Mouse (Mus musculus): Measurements from ENCODE around the gene Ptprr. TPM values are rescaled to one million over a fixed set of nuclear protein-coding genes. Genes with fewer than 3 reads are reported as not detected.

Ptprr gene
- polyA plus RNA-seq (2014; fragmentation: Nextera tagmentation; extraction: Ambion mirVana) = 0.20 and 0.40 TPM in 2 replicates

DNA sequence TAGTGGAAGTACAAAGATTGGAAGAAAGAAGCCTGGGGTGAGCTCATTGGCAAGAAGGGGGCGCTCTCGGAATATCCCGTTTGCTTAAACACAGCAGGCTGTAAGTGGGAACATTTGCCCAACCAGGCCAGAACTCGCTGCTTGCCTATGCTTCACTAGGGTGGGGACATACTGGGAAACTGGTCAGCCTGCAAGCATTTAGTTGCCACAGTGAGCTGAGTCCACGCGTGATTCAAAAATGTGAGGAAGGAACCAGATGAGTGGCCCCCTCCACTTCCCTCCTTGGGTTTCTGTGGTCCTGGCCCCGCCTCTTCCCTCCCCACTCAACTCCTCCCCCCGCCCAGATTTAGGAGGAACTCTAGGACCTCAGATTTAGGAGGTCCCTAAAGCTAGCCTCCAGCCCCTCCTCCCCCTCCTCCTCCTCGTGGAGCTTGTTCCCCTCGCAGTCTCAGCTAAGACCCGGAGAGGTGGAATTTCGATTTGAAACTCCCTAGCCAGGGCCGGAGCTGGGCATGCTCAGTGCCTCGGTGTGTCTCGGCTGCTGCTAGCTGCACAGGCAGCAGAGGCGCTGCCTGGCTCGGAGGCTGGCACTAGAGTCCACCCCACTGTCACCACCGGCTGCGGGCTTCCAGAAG is at the start of gene Ptprr:
TSS of gene Ptprr (plus strand) at position 369 of the 635 bp plus-strand sequence.
- under 1% methylated on average over 19 of the region's 19 CpGs for WGBS
- peak; percentile 92 for ATAC-seq (ENCODE audit: insufficient number of reproducible peaks, low FRiP score, low TSS enrichment, low read depth)
- H3K4me1 ChIP-seq (ENCODE audit: control insufficient read depth, insufficient read depth, low read length) = 0 out of 2 replicates have a peak, but pooled peaks cover 4% of the 10 kb centered on the region
- H3K36me3 ChIP-seq (ENCODE audit: control insufficient read depth, insufficient read depth, low read length) = no peaks in the 10 kb centered on the region
- peaks cover 6% of the 10 kb centered on the region; the same call in 1 of the 2 replicates for H3K27me3 ChIP-seq (ENCODE audit: control insufficient read depth, insufficient read depth, low read length)
- peak; percentile 84 for DNase-seq (ENCODE audit: low spot score)
- H3K4me2 ChIP-seq (ENCODE audit: low read depth, severe bottlenecking) = peak within 1 kb of the TSS; percentile 74
- peak within 1 kb of the TSS; percentile 31 for H3K4me3 ChIP-seq (ENCODE audit: low read depth, low read length)
- H3K9me3 ChIP-seq (ENCODE audit: control insufficient read depth, low read length) = no peaks in the 10 kb centered on the region
- H3K27ac ChIP-seq (replicated peaks; ENCODE audit: low read depth, low read length) = no peak within 1 kb of the TSS
- 0 out of 2 replicates have a peak within 1 kb of the TSS, but pooled peaks have one; percentile 5 for H3K9ac ChIP-seq (ENCODE audit: low read length)

DNA sequence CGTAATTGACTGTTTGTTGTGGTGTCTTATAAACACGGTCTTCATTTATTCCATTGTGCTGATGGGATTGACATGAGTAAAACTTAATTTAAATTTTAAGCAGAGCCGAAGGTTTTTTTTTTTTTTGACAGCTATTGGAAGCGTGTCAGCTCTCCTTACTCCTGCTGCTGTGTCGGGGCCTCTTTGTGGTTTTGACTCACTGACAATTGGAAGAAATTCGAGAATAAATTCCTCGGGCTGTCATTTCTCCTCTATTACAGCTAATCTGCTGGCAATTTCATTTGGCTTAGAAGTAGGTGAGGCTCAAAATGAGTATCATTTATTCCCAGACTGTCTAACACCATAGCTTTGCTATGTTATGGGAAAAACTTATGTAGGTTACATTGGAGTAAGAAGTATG is 41.7 kb upstream of the Ptprr start:
- H3K4me3 ChIP-seq (ENCODE audit: low read depth, low read length) = no peak overlapping the region
- WGBS = 88% methylated on average over 7 of the region's 7 CpGs
- no peaks in the 10 kb centered on the region for H3K36me3 ChIP-seq (ENCODE audit: control insufficient read depth, insufficient read depth, low read length)
- no peak overlapping the region for H3K27ac ChIP-seq (replicated peaks; ENCODE audit: low read depth, low read length)
- no peaks in the 10 kb centered on the region for H3K4me1 ChIP-seq (ENCODE audit: control insufficient read depth, insufficient read depth, low read length)
- ATAC-seq (ENCODE audit: insufficient number of reproducible peaks, low FRiP score, low TSS enrichment, low read depth) (no peak), DNase-seq (ENCODE audit: low spot score) (no peak)
- no peak overlapping the region for H3K4me2 ChIP-seq (ENCODE audit: low read depth, severe bottlenecking)
- no peaks in the 10 kb centered on the region for H3K9me3 ChIP-seq (ENCODE audit: control insufficient read depth, low read length)
- no peak overlapping the region for H3K9ac ChIP-seq (ENCODE audit: low read length)
- H3K27me3 ChIP-seq (ENCODE audit: control insufficient read depth, insufficient read depth, low read length) = no peaks in the 10 kb centered on the region

DNA sequence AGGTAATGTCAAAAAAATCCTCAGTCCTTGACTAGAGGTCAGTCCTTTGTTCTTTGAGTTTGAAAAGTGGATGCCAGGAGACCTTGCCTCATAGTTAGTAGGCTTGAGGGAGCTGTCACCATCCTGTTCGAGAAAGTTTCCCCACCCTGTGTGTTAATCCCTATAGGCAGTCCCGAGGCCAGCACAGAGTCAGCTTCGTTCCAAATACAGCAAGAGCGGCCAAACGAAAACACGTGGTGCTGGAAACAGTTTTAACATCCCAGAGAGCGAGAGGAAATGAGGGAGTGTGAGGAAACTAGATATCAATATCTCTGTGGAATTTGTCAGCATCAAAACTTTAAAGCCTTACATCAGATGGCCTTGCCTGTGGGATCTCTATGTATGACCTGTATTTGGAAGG is 39.0 kb upstream of the Ptprr start:
- Histone ChIP-seq H3K27ac (replicated peaks; ENCODE audit: low read depth, low read length) (no peak overlapping the region), H3K27me3 (ENCODE audit: control insufficient read depth, insufficient read depth, low read length) (no peaks in the 10 kb centered on the region), H3K9ac (ENCODE audit: low read length) (no peak overlapping the region), H3K36me3 (ENCODE audit: control insufficient read depth, insufficient read depth, low read length) (no peaks in the 10 kb centered on the region), H3K4me1 (ENCODE audit: control insufficient read depth, insufficient read depth, low read length) (no peaks in the 10 kb centered on the region), H3K4me3 (ENCODE audit: low read depth, low read length) (no peak overlapping the region), H3K9me3 (ENCODE audit: control insufficient read depth, low read length) (no peaks in the 10 kb centered on the region), H3K4me2 (ENCODE audit: low read depth, severe bottlenecking) (no peak overlapping the region)
- no peak for DNase-seq (ENCODE audit: low spot score)
- ATAC-seq (ENCODE audit: insufficient number of reproducible peaks, low FRiP score, low TSS enrichment, low read depth) = no peak
- WGBS = 63% methylated on average over 7 of the region's 7 CpGs

DNA sequence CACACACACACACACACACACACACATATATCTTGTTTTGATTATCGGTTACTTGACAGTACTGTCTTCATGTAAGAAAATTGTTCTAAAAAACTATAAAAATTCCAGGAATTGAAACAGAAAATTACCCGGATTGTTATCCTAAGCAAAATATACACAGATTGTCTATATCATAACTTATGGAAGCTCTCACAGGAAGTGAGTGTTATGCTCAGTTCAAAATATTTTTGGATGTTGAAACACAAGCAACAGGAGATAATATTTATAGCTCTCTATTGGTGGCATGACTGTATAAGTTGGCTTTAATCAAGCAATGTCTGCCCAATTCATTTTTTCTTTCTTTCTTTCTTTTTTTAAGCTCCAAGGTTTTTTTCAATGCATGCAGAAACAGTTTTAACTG is 38.0 kb upstream of the Ptprr start:
- Histone ChIP-seq H3K4me1 (ENCODE audit: control insufficient read depth, insufficient read depth, low read length) (no peaks in the 10 kb centered on the region), H3K9ac (ENCODE audit: low read length) (no peak overlapping the region), H3K36me3 (ENCODE audit: control insufficient read depth, insufficient read depth, low read length) (no peaks in the 10 kb centered on the region), H3K27me3 (ENCODE audit: control insufficient read depth, insufficient read depth, low read length) (no peaks in the 10 kb centered on the region), H3K27ac (replicated peaks; ENCODE audit: low read depth, low read length) (no peak overlapping the region), H3K9me3 (ENCODE audit: control insufficient read depth, low read length) (no peaks in the 10 kb centered on the region), H3K4me2 (ENCODE audit: low read depth, severe bottlenecking) (no peak overlapping the region), H3K4me3 (ENCODE audit: low read depth, low read length) (no peak overlapping the region)
- ATAC-seq (ENCODE audit: insufficient number of reproducible peaks, low FRiP score, low TSS enrichment, low read depth) (no peak), DNase-seq (ENCODE audit: low spot score) (no peak)
- WGBS = 90% methylated on average over 2 of the region's 2 CpGs

DNA sequence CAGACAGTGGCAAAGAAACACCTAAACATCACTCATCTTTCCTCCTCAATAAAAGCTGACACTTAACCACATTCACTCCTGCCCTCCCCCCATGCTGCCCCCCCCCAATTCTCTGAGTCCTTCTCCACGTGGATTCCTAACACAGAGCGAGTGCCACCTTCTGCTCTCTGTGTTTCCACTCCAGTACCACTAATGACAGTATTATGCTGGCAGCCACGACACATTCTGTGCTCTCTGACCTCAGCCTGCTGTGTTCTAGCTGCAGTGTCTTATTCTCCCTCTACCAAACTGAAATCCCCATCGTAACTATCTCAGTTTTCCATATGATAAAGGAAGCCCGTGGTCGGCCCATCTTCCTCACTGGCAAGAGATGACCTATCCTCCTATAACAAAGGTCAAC is 33.7 kb upstream of the Ptprr start:
- Histone ChIP-seq H3K36me3 (ENCODE audit: control insufficient read depth, insufficient read depth, low read length) (no peaks in the 10 kb centered on the region), H3K9ac (ENCODE audit: low read length) (no peak overlapping the region), H3K9me3 (ENCODE audit: control insufficient read depth, low read length) (no peaks in the 10 kb centered on the region), H3K4me2 (ENCODE audit: low read depth, severe bottlenecking) (no peak overlapping the region), H3K4me3 (ENCODE audit: low read depth, low read length) (no peak overlapping the region), H3K27me3 (ENCODE audit: control insufficient read depth, insufficient read depth, low read length) (no peaks in the 10 kb centered on the region), H3K4me1 (ENCODE audit: control insufficient read depth, insufficient read depth, low read length) (no peaks in the 10 kb centered on the region), H3K27ac (replicated peaks; ENCODE audit: low read depth, low read length) (no peak overlapping the region)
- ATAC-seq (ENCODE audit: insufficient number of reproducible peaks, low FRiP score, low TSS enrichment, low read depth) = no peak
- whole genome bisulfite sequencing = 65% methylated on average over 6 of the region's 6 CpGs
- DNase-seq (ENCODE audit: low spot score) = no peak

DNA sequence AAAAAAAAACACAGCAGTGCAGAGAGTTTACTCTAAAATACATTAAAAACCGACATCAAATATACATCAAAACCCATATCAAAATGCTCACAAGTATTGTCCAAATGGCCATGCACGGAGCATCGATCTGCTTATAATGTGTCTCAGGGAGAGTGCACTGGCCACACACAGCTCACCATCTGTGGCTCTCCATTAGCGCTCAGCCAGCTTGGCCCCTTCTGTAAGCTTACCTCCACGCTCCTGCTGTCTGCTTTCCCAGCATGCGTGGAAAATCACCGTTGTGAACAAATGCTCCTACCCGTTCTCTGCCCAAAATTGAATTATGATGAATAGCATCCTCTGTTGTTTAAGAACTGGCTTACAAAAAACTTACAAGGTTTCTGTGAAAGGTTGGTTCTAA is 16.2 kb upstream of the Ptprr start:
- no peaks in the 10 kb centered on the region for H3K36me3 ChIP-seq (ENCODE audit: control insufficient read depth, insufficient read depth, low read length)
- H3K9me3 ChIP-seq (ENCODE audit: control insufficient read depth, low read length) = no peaks in the 10 kb centered on the region
- H3K9ac ChIP-seq (ENCODE audit: low read length) = no peak overlapping the region
- DNase-seq (ENCODE audit: low spot score) (no peak), ATAC-seq (ENCODE audit: insufficient number of reproducible peaks, low FRiP score, low TSS enrichment, low read depth) (no peak)
- no peak overlapping the region for H3K4me3 ChIP-seq (ENCODE audit: low read depth, low read length)
- H3K27me3 ChIP-seq (ENCODE audit: control insufficient read depth, insufficient read depth, low read length) = no peaks in the 10 kb centered on the region
- H3K4me2 ChIP-seq (ENCODE audit: low read depth, severe bottlenecking) = no peak overlapping the region
- H3K27ac ChIP-seq (replicated peaks; ENCODE audit: low read depth, low read length) = no peak overlapping the region
- H3K4me1 ChIP-seq (ENCODE audit: control insufficient read depth, insufficient read depth, low read length) = no peaks in the 10 kb centered on the region
- WGBS = 88% methylated on average over 8 of the region's 8 CpGs

DNA sequence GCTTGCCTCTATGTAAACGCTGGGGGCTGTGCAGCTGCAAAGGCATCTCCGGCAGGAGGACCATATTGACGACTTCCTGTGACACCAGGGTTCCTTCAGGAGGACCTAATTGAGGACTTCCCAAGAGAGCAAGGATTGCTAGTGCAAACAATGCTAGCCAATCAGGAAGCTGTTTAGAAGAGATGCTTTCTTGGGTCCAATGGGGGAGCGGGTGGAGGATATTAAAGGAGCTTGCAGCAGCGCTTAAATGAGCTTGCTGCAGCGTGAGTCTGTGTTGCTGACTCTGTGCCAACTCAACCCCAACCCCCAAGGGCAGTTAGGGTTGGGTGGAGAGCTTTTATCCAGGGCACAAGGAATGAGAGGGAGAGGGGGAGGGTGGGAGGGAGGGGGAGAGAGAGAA is 11.3 kb upstream of the Ptprr start:
- Histone ChIP-seq H3K9me3 (ENCODE audit: control insufficient read depth, low read length) (no peaks in the 10 kb centered on the region), H3K36me3 (ENCODE audit: control insufficient read depth, insufficient read depth, low read length) (no peaks in the 10 kb centered on the region), H3K4me1 (ENCODE audit: control insufficient read depth, insufficient read depth, low read length) (no peaks in the 10 kb centered on the region), H3K9ac (ENCODE audit: low read length) (no peak overlapping the region), H3K4me2 (ENCODE audit: low read depth, severe bottlenecking) (no peak overlapping the region), H3K4me3 (ENCODE audit: low read depth, low read length) (no peak overlapping the region), H3K27me3 (ENCODE audit: control insufficient read depth, insufficient read depth, low read length) (no peaks in the 10 kb centered on the region), H3K27ac (replicated peaks; ENCODE audit: low read depth, low read length) (no peak overlapping the region)
- WGBS = 40% methylated on average over 6 of the region's 6 CpGs
- ATAC-seq (ENCODE audit: insufficient number of reproducible peaks, low FRiP score, low TSS enrichment, low read depth) (no peak), DNase-seq (ENCODE audit: low spot score) (no peak)

DNA sequence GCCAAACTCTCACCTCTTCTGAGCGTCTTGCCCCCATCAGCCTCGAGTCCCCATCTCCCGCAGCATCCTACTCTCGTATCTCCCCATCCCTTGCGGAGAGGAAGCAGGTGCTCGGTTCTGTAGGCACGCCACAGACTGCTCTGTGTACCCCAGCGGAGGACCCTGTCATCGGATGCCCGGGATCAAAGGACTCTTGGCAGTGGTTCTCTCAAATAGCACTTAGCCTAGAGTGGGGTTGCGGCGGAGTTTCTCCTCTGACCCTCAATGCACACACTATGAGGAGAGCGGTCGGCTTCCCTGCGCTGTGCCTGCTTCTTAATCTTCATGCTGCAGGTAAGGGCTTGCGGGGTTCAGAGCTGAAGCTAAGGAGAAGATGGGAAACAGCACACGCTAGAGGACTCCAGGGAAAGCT is 473 bp downstream of the Ptprr start:
- H3K27me3 ChIP-seq (ENCODE audit: control insufficient read depth, insufficient read depth, low read length) = peaks cover 6% of the 10 kb centered on the region; the same call in 1 of the 2 replicates
- H3K4me1 ChIP-seq (ENCODE audit: control insufficient read depth, insufficient read depth, low read length) = 0 out of 2 replicates have a peak, but pooled peaks cover 4% of the 10 kb centered on the region
- ATAC-seq (ENCODE audit: insufficient number of reproducible peaks, low FRiP score, low TSS enrichment, low read depth) (peak; percentile 36), DNase-seq (ENCODE audit: low spot score) (no peak)
- H3K9me3 ChIP-seq (ENCODE audit: control insufficient read depth, low read length) = no peaks in the 10 kb centered on the region
- no peaks in the 10 kb centered on the region for H3K36me3 ChIP-seq (ENCODE audit: control insufficient read depth, insufficient read depth, low read length)
- peak overlapping the region; percentile 74 for H3K4me2 ChIP-seq (ENCODE audit: low read depth, severe bottlenecking)
- WGBS = 1% methylated on average over 17 of the region's 17 CpGs
- H3K9ac ChIP-seq (ENCODE audit: low read length) = no peak overlapping the region
- peak overlapping the region; percentile 31 for H3K4me3 ChIP-seq (ENCODE audit: low read depth, low read length)
- no peak overlapping the region for H3K27ac ChIP-seq (replicated peaks; ENCODE audit: low read depth, low read length)

All from limb, embryonic 11.5 days (tissue).